Mouse (Mus musculus): ENCODE measurements at regions not wholly inside any gene's neighbourhood (a gene's known extent, or its start where the extent isn't known, plus 50 kb on each side); places are given as distances from the start of the nearest gene placed in this dataset.

DNA sequence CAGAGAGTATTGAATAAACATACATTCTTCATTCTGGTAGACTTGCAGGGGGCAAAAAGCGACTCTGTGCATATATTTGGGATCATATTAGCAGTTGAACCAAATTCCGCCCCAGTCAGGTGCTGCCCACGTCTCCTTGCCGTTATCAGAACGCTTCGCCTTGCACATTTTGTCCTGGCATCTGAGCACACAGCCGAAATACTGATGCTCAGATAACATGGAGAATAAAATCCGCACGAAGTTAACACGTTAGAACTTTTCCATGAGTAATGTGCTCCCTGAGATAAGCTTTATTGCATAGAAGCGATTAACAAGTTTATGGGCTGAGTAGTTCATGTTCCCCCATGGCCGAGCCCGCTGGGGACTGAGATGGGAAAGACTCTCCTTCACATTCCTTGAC, 80.5 kb upstream of the 1700020N01Rik start:
- H3K36me3 ChIP-seq (replicated peaks in 1 of 2; ENCODE audit: control insufficient read depth in 1 of 2, insufficient read depth in 1 of 2, low read length in 1 of 2) = no peaks in the 10 kb centered on the region
- no peak overlapping the region for H3K4me3 ChIP-seq (replicated peaks in 1 of 3; ENCODE audit: low read depth in 2 of 3, low read length in 2 of 3, poor library complexity in 1 of 3)
- H3K9ac ChIP-seq (ENCODE audit: insufficient read depth, low read depth) = no peak overlapping the region
- TF ChIP-seq ELF1 (IDR thresholded peaks at IDR 0.05; ENCODE audit: low read depth, low read length) (no peak), POLR2A (IDR thresholded peaks at IDR 0.05; ENCODE audit: low read depth, low read length) (no peak), MXI1 (IDR thresholded peaks at IDR 0.05; ENCODE audit: low read depth, low read length) (no peak), USF2 (conservative IDR thresholded peaks at IDR 0.05; ENCODE audit: low read depth, low read length) (no peak), MAZ (IDR thresholded peaks at IDR 0.05; ENCODE audit: low read depth, low read length) (no peak), EP300 (IDR thresholded peaks at IDR 0.05; ENCODE audit: low read length) (no peak), MAFK (IDR thresholded peaks at IDR 0.05; ENCODE audit: insufficient replicate concordance, low read length) (no peak), ZNF384 (IDR thresholded peaks at IDR 0.05; ENCODE audit: low read depth, low read length) (no peak), UBTF (IDR thresholded peaks at IDR 0.05; ENCODE audit: low read depth, low read length) (no peak), GABPA (IDR thresholded peaks at IDR 0.05; ENCODE audit: insufficient replicate concordance, low read depth, low read length) (no peak), JUND (conservative IDR thresholded peaks at IDR 0.05; ENCODE audit: low read depth, low read length) (no peak), SIN3A (IDR thresholded peaks at IDR 0.05; ENCODE audit: low read length) (no peak), USF1 (IDR thresholded peaks at IDR 0.05; ENCODE audit: low read depth, low read length) (no peak), BHLHE40 (IDR thresholded peaks at IDR 0.05; ENCODE audit: low read depth, low read length) (no peak), NRF1 (IDR thresholded peaks at IDR 0.05; ENCODE audit: low read depth, low read length) (no peak), ETS1 (conservative IDR thresholded peaks at IDR 0.05; ENCODE audit: low read depth, low read length) (no peak)
- H3K27me3 ChIP-seq (replicated peaks) = no peaks in the 10 kb centered on the region
- in situ Hi-C loops (cut with MboI; ENCODE audit: low pct_ligation_motif_present, low pct_unique_long_range_greater_than_20kb, low sequenced_read_pairs) = no loop called here
- H3K79me2 ChIP-seq (replicated peaks; ENCODE audit: control insufficient read depth, extremely low read depth, insufficient read depth, poor library complexity, severe bottlenecking) = no peaks in the 10 kb centered on the region
- no peaks in the 10 kb centered on the region for H3K4me1 ChIP-seq (ENCODE audit: control insufficient read depth in 1 of 2, insufficient read depth in 2 of 2)
- H3K9me3 ChIP-seq (replicated peaks; ENCODE audit: low read length) = no peaks in the 10 kb centered on the region
- dilution Hi-C loops (cut with MboI; ENCODE audit: extremely low pct_ligation_motif_present, extremely low pct_unique_long_range_greater_than_20kb, low sequenced_read_pairs) = no loop called here
- no peak overlapping the region for H3K4me2 ChIP-seq (ENCODE audit: insufficient read depth, low read depth, poor library complexity, severe bottlenecking)
- DNase-seq (ENCODE audit: extremely low read depth) = no peak
- H3K27ac ChIP-seq (ENCODE audit: insufficient read depth, low read depth) = no peak overlapping the region

DNA sequence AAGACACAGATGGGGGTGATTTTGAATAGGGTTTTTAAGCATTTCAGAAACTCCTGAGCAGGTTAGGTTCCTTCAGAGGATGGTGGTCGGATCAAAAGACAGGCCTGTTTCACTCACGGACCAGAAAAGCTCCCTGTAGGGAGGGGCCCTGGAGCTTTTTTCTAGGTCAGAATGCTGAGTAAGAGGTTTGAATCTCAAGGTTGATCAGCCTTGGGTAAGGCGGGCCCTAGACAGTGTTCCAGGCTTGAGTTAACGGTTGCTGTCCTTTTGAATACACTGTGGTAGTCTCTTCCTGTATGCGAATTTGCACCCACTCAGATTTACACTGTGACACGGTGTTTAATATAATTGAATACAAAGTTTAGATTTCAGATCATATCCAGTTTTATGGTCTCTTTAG, 75.2 kb upstream of the 1700020N01Rik start:
- no peak overlapping the region for H3K27ac ChIP-seq (ENCODE audit: insufficient read depth, low read depth)
- no peak overlapping the region for H3K9ac ChIP-seq (ENCODE audit: insufficient read depth, low read depth)
- TF ChIP-seq CHD1 (IDR thresholded peaks at IDR 0.05; ENCODE audit: low read depth, low read length) = no peak
- no peak for TF ChIP-seq MEF2A (IDR thresholded peaks at IDR 0.05; ENCODE audit: borderline replicate concordance, low read depth, low read length)
- no peak for TF ChIP-seq POLR2A (IDR thresholded peaks at IDR 0.05; ENCODE audit: low read depth, low read length)
- no peak for TF ChIP-seq RCOR1 (conservative IDR thresholded peaks at IDR 0.05; ENCODE audit: low read depth, low read length)
- no peak for TF ChIP-seq JUN (IDR thresholded peaks at IDR 0.05; ENCODE audit: insufficient read depth, low read depth, low read length)
- TF ChIP-seq ELF1 (IDR thresholded peaks at IDR 0.05; ENCODE audit: low read depth, low read length) = no peak
- no peak for TF ChIP-seq TBP (conservative IDR thresholded peaks at IDR 0.05; ENCODE audit: low read depth, low read length)
- no peak for TF ChIP-seq CHD2 (IDR thresholded peaks at IDR 0.05; ENCODE audit: low read length)
- no peak for TF ChIP-seq ZMIZ1 (IDR thresholded peaks at IDR 0.05; ENCODE audit: low read depth, low read length)
- TF ChIP-seq MYC (IDR thresholded peaks at IDR 0.05; ENCODE audit: low read depth, low read length) = no peak
- no peak for TF ChIP-seq MAX (IDR thresholded peaks at IDR 0.05; ENCODE audit: low read length)
- TF ChIP-seq ZKSCAN1 (IDR thresholded peaks at IDR 0.05; ENCODE audit: borderline replicate concordance, low read depth, low read length) = no peak
- dilution Hi-C loops (cut with MboI; ENCODE audit: extremely low pct_ligation_motif_present, extremely low pct_unique_long_range_greater_than_20kb, low sequenced_read_pairs) = no loop called here
- no peaks in the 10 kb centered on the region for H3K79me2 ChIP-seq (replicated peaks; ENCODE audit: control insufficient read depth, extremely low read depth, insufficient read depth, poor library complexity, severe bottlenecking)
- H3K4me3 ChIP-seq (replicated peaks in 1 of 3; ENCODE audit: low read depth in 2 of 3, low read length in 2 of 3, poor library complexity in 1 of 3) = no peak overlapping the region
- no peaks in the 10 kb centered on the region for H3K9me3 ChIP-seq (replicated peaks; ENCODE audit: low read length)
- DNase-seq (ENCODE audit: extremely low read depth) = no peak
- in situ Hi-C loops (cut with MboI; ENCODE audit: low pct_ligation_motif_present, low pct_unique_long_range_greater_than_20kb, low sequenced_read_pairs) = no loop called here
- no peaks in the 10 kb centered on the region for H3K36me3 ChIP-seq (replicated peaks in 1 of 2; ENCODE audit: control insufficient read depth in 1 of 2, insufficient read depth in 1 of 2, low read length in 1 of 2)
- H3K4me1 ChIP-seq (ENCODE audit: control insufficient read depth in 1 of 2, insufficient read depth in 2 of 2) = no peaks in the 10 kb centered on the region
- no peaks in the 10 kb centered on the region for H3K27me3 ChIP-seq (replicated peaks)
- H3K4me2 ChIP-seq (ENCODE audit: insufficient read depth, low read depth, poor library complexity, severe bottlenecking) = no peak overlapping the region

All from CH12.LX (cell line).